In genomic region chr3:30995283-30995898, GRCm38 (mm10) we compare ENCODE assay signal across 8 mouse cellular contexts. TPM values are rescaled to one million over a fixed set of nuclear protein-coding genes. Genes with fewer than 3 reads are reported as not detected.
A peak's percentile ranks its signal among the peaks of the same experiment; 100 is the strongest.
DNase-seq lines count a peak whose midpoint lies in the region; ATAC-seq and TF ChIP-seq lines count a peak whose summit lies in the region.

TSS of gene Prkci (plus strand) at chr3:30995747.

- peaks cover 3% of the 10 kb centered on the region; the same call in 1 of the 2 replicates for H3K4me1 ChIP-seq in bone marrow, adult 2 months (ENCODE audit: control insufficient read depth, insufficient read depth, low read length)
- H3K4me1 ChIP-seq in embryonic facial prominence, embryonic 15.5 days, result peaks cover 31% of the 10 kb centered on the region
- peaks cover 28% of the 10 kb centered on the region for H3K4me1 ChIP-seq in limb, embryonic 14.5 days (ENCODE audit: control insufficient read depth, insufficient read depth, low read length)
- H3K4me1 ChIP-seq in midbrain, postnatal 0 days (ENCODE audit: insufficient read depth, low read length), result peaks cover 3% of the 10 kb centered on the region; the same call in 1 of the 2 replicates

- H3K9me3 ChIP-seq in embryonic facial prominence, embryonic 15.5 days (replicated peaks), result no peaks in the 10 kb centered on the region
- H3K9me3 ChIP-seq in limb, embryonic 14.5 days (ENCODE audit: control insufficient read depth, low read length), result no peaks in the 10 kb centered on the region
- no peaks in the 10 kb centered on the region for H3K9me3 ChIP-seq in midbrain, postnatal 0 days (ENCODE audit: low read length)

- peak; percentile 96 for ATAC-seq in embryonic facial prominence, embryonic 15.5 days (ENCODE audit: insufficient number of reproducible peaks, low FRiP score, low TSS enrichment, low read depth)
- ATAC-seq in limb, embryonic 14.5 days (ENCODE audit: low FRiP score, low read depth), result peak; percentile 98
- ATAC-seq in midbrain, postnatal 0 days (ENCODE audit: low FRiP score), result peak; percentile 99

- peak; percentile 54; the same call in 1 of the 2 replicates for TF ChIP-seq POLR2A in bone marrow, adult 2 months (IDR thresholded peaks at IDR 0.05; ENCODE audit: borderline replicate concordance, control insufficient read depth, low read depth, low read length)
- peak; percentile 77; the same call in 1 of the 2 replicates for TF ChIP-seq POLR2A in limb, embryonic 14.5 days (IDR thresholded peaks at IDR 0.05; ENCODE audit: borderline replicate concordance, extremely low read depth, insufficient read depth, insufficient read length)

- H3K36me3 ChIP-seq in embryonic facial prominence, embryonic 15.5 days, result no peaks in the 10 kb centered on the region
- no peaks in the 10 kb centered on the region for H3K36me3 ChIP-seq in limb, embryonic 14.5 days (ENCODE audit: control insufficient read depth, insufficient read depth, low read length)
- no peaks in the 10 kb centered on the region for H3K36me3 ChIP-seq in midbrain, postnatal 0 days (ENCODE audit: insufficient read depth, low read length)

- peak within 1 kb of the TSS; percentile 49; the same call in 1 of the 2 replicates for H3K27ac ChIP-seq in bone marrow, adult 2 months (ENCODE audit: control insufficient read depth, insufficient read depth, low read depth, low read length, poor library complexity)
- peak within 1 kb of the TSS; percentile 85 for H3K27ac ChIP-seq in embryonic facial prominence, embryonic 15.5 days (replicated peaks)
- peak within 1 kb of the TSS; percentile 79 for H3K27ac ChIP-seq in limb, embryonic 14.5 days (replicated peaks; ENCODE audit: low read depth, low read length)
- peak within 1 kb of the TSS; percentile 58 for H3K27ac ChIP-seq in midbrain, postnatal 0 days (ENCODE audit: low read depth, low read length)

- H3K9ac ChIP-seq in embryonic facial prominence, embryonic 15.5 days, result peak within 1 kb of the TSS; percentile 76
- peak within 1 kb of the TSS; percentile 85 for H3K9ac ChIP-seq in limb, embryonic 14.5 days (ENCODE audit: low read depth, low read length, severe bottlenecking)
- H3K9ac ChIP-seq in midbrain, postnatal 0 days (replicated peaks; ENCODE audit: low read length, poor library complexity, severe bottlenecking), result peak within 1 kb of the TSS; percentile 74

- peak within 1 kb of the TSS; percentile 53 for H3K4me2 ChIP-seq in embryonic facial prominence, embryonic 15.5 days (replicated peaks)
- peak within 1 kb of the TSS; percentile 72 for H3K4me2 ChIP-seq in limb, embryonic 14.5 days (replicated peaks; ENCODE audit: low read depth, low read length, severe bottlenecking)
- H3K4me2 ChIP-seq in midbrain, postnatal 0 days (ENCODE audit: low read depth, low read length, poor library complexity, severe bottlenecking), result peak within 1 kb of the TSS; percentile 56

- 1% methylated on average over 50 of the region's 50 CpGs for WGBS in bone marrow, adult 2 months
- WGBS in embryonic facial prominence, embryonic 15.5 days, result under 1% methylated on average over 50 of the region's 50 CpGs
- WGBS in limb, embryonic 14.5 days, result under 1% methylated on average over 36 of the region's 50 CpGs
- WGBS in midbrain, postnatal 0 days, result under 1% methylated on average over 49 of the region's 50 CpGs

- DNase-seq in 416B (ENCODE audit: low read depth), result peak; percentile 94
- peak; percentile 93 for DNase-seq in heart, adult 8-10 months (ENCODE audit: low spot score)
- peak; percentile 96 for DNase-seq in kidney, adult 9 months
- peak; percentile 98 for DNase-seq in limb, embryonic 14.5 days (ENCODE audit: low spot score)
- DNase-seq in midbrain, postnatal 0 days (ENCODE audit: low spot score), result peak; percentile 99
- DNase-seq in spleen, postnatal 14 days (ENCODE audit: low spot score in 2 of 2), result peak; percentile 85 to 89

- H3K27me3 ChIP-seq in embryonic facial prominence, embryonic 15.5 days, result no peaks in the 10 kb centered on the region
- no peaks in the 10 kb centered on the region for H3K27me3 ChIP-seq in limb, embryonic 14.5 days (ENCODE audit: control insufficient read depth, insufficient read depth, low read length)
- no peaks in the 10 kb centered on the region for H3K27me3 ChIP-seq in midbrain, postnatal 0 days (ENCODE audit: insufficient read depth, low read length)

- H3K4me3 ChIP-seq in bone marrow, adult 2 months (replicated peaks; ENCODE audit: control insufficient read depth, low read depth, low read length), result peak within 1 kb of the TSS; percentile 98
- H3K4me3 ChIP-seq in embryonic facial prominence, embryonic 15.5 days (replicated peaks), result peak within 1 kb of the TSS; percentile 85
- peak within 1 kb of the TSS; percentile 91 for H3K4me3 ChIP-seq in limb, embryonic 14.5 days (replicated peaks; ENCODE audit: low read length)
- H3K4me3 ChIP-seq in midbrain, postnatal 0 days (ENCODE audit: low read depth, low read length), result peak within 1 kb of the TSS; percentile 90

- TF ChIP-seq CTCF in bone marrow, adult 2 months (IDR thresholded peaks at IDR 0.05; ENCODE audit: control insufficient read depth, insufficient read depth, low read length), result no peak
- TF ChIP-seq CTCF in midbrain, postnatal 0 days (IDR thresholded peaks at IDR 0.05), result no peak

RNA-seq across cellular contexts. Expression of gene Prkci, which starts in this region (rescaled TPM):
- 3.7 and 9.0 TPM in 2 replicates for polyA plus RNA-seq in bone marrow, adult 2 months (2011; ENCODE audit: insufficient read depth, insufficient read length, low replicate concordance, missing spikeins)
- 35.4 and 35.8 TPM in 2 replicates for polyA plus RNA-seq in embryonic facial prominence, embryonic 15.5 days (2015; fragmentation: Nextera tagmentation; extraction: Ambion mirVana)
- 10 to 100 TPM in 3 of 4 experiments, 1 to 10 TPM in 1; 9.5 to 11.9 (median 10.7) TPM for total RNA-seq in heart, adult 8-10 months (2022)
- 44.9 and 45.5 TPM in 2 replicates for polyA plus RNA-seq in limb, embryonic 14.5 days (2012; rRNA removed)
- 45.3 and 53.4 TPM in 2 replicates for polyA plus RNA-seq in limb, embryonic 14.5 days (2014; fragmentation: Nextera tagmentation; extraction: Ambion mirVana)
- total RNA-seq in midbrain, postnatal 0 days (2014; rRNA removed), result 47.0 and 56.7 TPM in 2 replicates
- 18.3 and 19.6 TPM in 2 replicates for polyA plus RNA-seq in midbrain, postnatal 0 days (2015; fragmentation: Nextera tagmentation; extraction: Ambion mirVana)

Comparison
In these comparisons a context has a peak if more than half of its experiments do, and no peak if none do; other contexts are left out.
1. Peak in every context shown above with its lines: DNase-seq, ATAC-seq, H3K4me3 ChIP-seq and H3K27ac ChIP-seq.